Mouse (Mus musculus) liver, adult 2 months (tissue): ENCODE results near the gene Abhd12b. TPM values are rescaled to one million over a fixed set of nuclear protein-coding genes. Genes with fewer than 3 reads are reported as not detected.

Experiments used
- DNase-seq: peaks from one replicate; pipeline ENCODE4 v3.0.0-alpha.2; 2011; ENCODE audit warnings: low read depth, low spot score; ENCODE audit errors: extremely low read depth
- H3K27ac ChIP-seq: fragments of 200-500 bp; replicated peaks from 2 replicates; pipeline ENCODE4 v1.5.1; 2012; ENCODE audit warnings: low read depth, mild to moderate bottlenecking, control low read depth, inconsistent platforms, low read length; ENCODE audit not compliant: insufficient read depth
- H3K27me3 ChIP-seq: fragments of 200-500 bp; 2 replicates; pipeline ENCODE4 v1.6.1; 2012; ENCODE audit warnings: mild to moderate bottlenecking, moderate library complexity, low read length, inconsistent platforms; ENCODE audit not compliant: control insufficient read depth, insufficient read depth
- H3K36me3 ChIP-seq: fragments of 200-500 bp; 2 replicates; pipeline ENCODE4 v1.6.1; 2012; ENCODE audit warnings: low read length, inconsistent platforms; ENCODE audit not compliant: control insufficient read depth, insufficient read depth
- H3K4me1 ChIP-seq: fragments of 200-500 bp; 2 replicates; pipeline ENCODE4 v1.6.1; 2011; ENCODE audit warnings: low read length; ENCODE audit not compliant: control insufficient read depth, insufficient read depth
- H3K4me3 ChIP-seq: fragments of 200-500 bp; 2 replicates; pipeline ENCODE4 v1.5.1; 2011; ENCODE audit warnings: low read depth, mild to moderate bottlenecking, control low read depth, low read length, moderate library complexity; ENCODE audit not compliant: insufficient read depth
- H3K79me2 ChIP-seq: fragments of 200-500 bp; 2 replicates; pipeline ENCODE4 v1.6.1; 2012; ENCODE audit warnings: inconsistent platforms, mild to moderate bottlenecking, low read length, moderate library complexity; ENCODE audit not compliant: control insufficient read depth, insufficient read depth
- H3K9ac ChIP-seq: fragments of 200-500 bp; 2 replicates; pipeline ENCODE4 v1.6.1; 2012; ENCODE audit warnings: low read depth, mild to moderate bottlenecking, control low read depth, inconsistent platforms, low read length
- CTCF ChIP-seq: fragments of 200-500 bp; IDR thresholded peaks from 2 replicates; pipeline ENCODE4 v1.5.1; 2011; ENCODE audit warnings: low read depth, low read length, control low read depth
- POLR2A ChIP-seq: fragments of 200-500 bp; IDR thresholded peaks from 2 replicates; pipeline ENCODE4 v1.6.1; 2011; ENCODE audit warnings: low read length, control low read depth; ENCODE audit not compliant: insufficient read depth; ENCODE audit errors: extremely low read depth
- WGBS: fragments of 180-500 bp; shearing (Covaris S2); methylation state at CpG from one replicate; pipeline ENCODE4 v1.1.7; 2018; 5-methylcytosine and 5-hydroxymethylcytosine counted together
- polyA plus RNA-seq: library from polyadenylated mRNA; depleted of rRNA; stranded (reverse); fragments of >200 nt; gene quantifications from 2 replicates; pipeline ENCODE4 v1.2.3, GENCODE M21; 2012; rRNA removed
- total RNA-seq: library from RNA; depleted of rRNA; stranded (reverse); fragments of >200 nt; gene quantifications from 2 replicates; pipeline ENCODE4 v1.2.3, GENCODE M21; 2014; rRNA removed

The Abhd12b gene
- not detected in 2 replicates for total RNA-seq
- polyA plus RNA-seq, result not detected in 2 replicates

DNA sequence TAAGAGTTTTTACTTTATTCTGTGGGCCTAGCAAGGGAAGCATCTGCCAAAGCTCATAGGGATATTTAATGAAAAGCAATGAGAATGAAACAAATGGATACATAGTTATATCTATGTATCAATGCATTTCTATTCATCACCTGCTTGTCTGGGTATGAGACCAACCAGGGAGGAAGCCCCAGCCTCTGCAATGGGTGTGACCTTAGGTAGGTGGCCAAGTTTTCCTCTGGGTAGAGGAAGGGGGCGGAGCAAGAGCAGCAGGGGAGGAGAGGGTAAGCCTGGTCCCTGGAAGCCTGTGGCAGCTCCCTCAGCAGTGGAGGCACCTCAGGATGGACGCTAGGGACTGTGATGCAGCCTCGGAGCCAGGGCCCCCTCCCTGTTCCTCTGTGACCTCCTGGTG, at the start of gene Abhd12b:
TSS of gene Abhd12b (plus strand) at position 301 of the 400 bp plus-strand sequence.
- Histone ChIP-seq H3K27me3 (no peaks in the 10 kb centered on the region), H3K79me2 (no peaks in the 10 kb centered on the region), H3K4me1 (no peaks in the 10 kb centered on the region), H3K36me3 (no peaks in the 10 kb centered on the region), H3K9ac (no peak within 1 kb of the TSS), H3K27ac (no peak within 1 kb of the TSS), H3K4me3 (no peak within 1 kb of the TSS)
- 58% methylated on average over 3 of the region's 3 CpGs for WGBS
- TF ChIP-seq POLR2A (no peak), CTCF (no peak)
- DNase-seq, result no peak

DNA sequence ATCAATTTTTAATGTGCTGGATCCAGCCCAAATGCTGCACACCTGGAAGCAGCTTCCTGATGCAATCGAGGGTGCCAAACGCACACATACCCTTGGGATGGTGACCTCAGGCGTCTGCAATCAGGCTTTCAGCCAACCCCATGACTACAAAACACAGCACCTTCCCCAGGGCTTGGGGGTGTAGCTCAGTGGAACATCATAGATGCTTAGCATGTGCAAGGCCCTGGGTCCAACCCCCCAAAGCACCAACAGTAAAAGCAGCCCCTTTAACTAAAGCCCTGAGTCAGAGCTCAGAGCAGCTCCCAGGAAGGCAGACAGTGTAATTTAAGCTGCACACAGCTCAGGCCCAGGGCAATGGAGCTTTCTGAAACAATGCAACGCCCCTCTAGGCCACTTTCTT, 49.7 kb upstream of the Abhd12b start:
- Histone ChIP-seq H3K4me1 (no peaks in the 10 kb centered on the region), H3K27ac (no peak overlapping the region), H3K9ac (no peak overlapping the region), H3K4me3 (no peak overlapping the region), H3K27me3 (no peaks in the 10 kb centered on the region), H3K79me2 (no peaks in the 10 kb centered on the region), H3K36me3 (no peaks in the 10 kb centered on the region)
- no peak for DNase-seq
- 41% methylated on average over 4 of the region's 4 CpGs for WGBS
- TF ChIP-seq POLR2A (no peak), CTCF (no peak)

DNA sequence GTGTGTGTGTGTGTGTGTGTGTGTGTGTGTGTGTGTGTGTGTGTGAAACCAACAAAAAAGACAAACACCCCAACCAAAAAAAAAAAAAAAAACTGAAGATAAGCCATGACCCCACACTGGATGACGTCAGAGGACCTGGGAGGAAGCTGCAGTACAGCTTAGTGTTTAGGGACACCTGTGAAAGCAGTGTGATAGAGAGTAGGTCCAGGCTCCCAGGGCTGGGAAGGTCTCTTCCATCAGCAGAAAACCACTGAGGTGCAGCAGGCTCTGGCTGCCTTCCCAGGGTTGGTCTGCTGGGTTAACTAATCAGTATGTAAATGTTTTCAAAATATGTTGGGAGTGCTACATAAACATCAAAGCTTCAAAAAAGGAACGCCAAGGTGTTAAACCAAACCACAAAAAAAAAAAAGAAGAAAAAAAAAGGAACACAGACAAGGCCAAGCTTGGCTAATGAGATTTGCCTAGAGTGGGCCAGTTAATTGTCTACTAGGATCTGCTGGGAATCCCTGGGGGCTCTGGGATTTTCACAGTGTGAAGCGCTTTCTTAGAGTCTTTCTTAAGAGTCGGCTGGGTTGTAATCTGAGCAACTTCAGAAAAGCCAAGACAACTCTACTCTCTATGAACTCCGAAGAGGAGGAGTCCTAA, 49.0 kb upstream of the Abhd12b start:
- Histone ChIP-seq H3K9ac (no peak overlapping the region), H3K79me2 (no peaks in the 10 kb centered on the region), H3K27me3 (no peaks in the 10 kb centered on the region), H3K36me3 (no peaks in the 10 kb centered on the region), H3K27ac (no peak overlapping the region), H3K4me3 (no peak overlapping the region), H3K4me1 (no peaks in the 10 kb centered on the region; the same call in 1 of the 2 replicates)
- TF ChIP-seq POLR2A (no peak), CTCF (no peak)
- no peak for DNase-seq
- WGBS, result 79% methylated on average over 5 of the region's 5 CpGs

DNA sequence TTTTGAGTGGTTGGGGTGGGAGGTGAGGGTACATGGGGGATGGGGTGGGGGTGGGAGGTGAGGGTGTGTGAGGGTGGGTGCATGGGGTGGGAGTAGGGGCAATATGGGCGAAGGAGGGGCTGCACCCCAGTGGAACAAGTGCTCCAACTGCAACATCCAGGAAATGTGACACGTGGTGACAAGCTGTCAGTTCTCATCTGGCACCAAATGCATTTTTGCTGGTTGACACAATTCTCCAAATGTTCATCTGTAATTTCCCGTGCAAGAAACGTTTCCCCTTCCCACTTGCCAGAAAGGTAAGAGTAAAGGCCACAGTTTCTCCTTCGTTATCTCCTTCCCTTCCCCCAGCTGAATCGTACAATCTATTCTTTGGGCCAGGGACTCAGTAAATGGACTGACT, 48.1 kb upstream of the Abhd12b start:
- no peak for TF ChIP-seq CTCF
- TF ChIP-seq POLR2A, result no peak
- no peaks in the 10 kb centered on the region for H3K36me3 ChIP-seq
- 68% methylated on average over 6 of the region's 6 CpGs for WGBS
- no peak for DNase-seq
- H3K79me2 ChIP-seq, result no peaks in the 10 kb centered on the region
- H3K4me3 ChIP-seq, result no peak overlapping the region
- H3K4me1 ChIP-seq, result peaks cover 3% of the 10 kb centered on the region; the same call in 1 of the 2 replicates
- no peaks in the 10 kb centered on the region for H3K27me3 ChIP-seq
- H3K9ac ChIP-seq, result no peak overlapping the region
- H3K27ac ChIP-seq, result no peak overlapping the region

GRCm38 (mm10) chr12:70106508-70106907, 47.4 kb upstream of the Abhd12b start:
- TF ChIP-seq CTCF (no peak), POLR2A (no peak)
- Histone ChIP-seq H3K27ac (no peak overlapping the region), H3K36me3 (no peaks in the 10 kb centered on the region), H3K79me2 (no peaks in the 10 kb centered on the region), H3K9ac (no peak overlapping the region), H3K27me3 (no peaks in the 10 kb centered on the region), H3K4me1 (peaks cover 3% of the 10 kb centered on the region; the same call in 1 of the 2 replicates), H3K4me3 (no peak overlapping the region)
- WGBS, result 82% methylated on average over 9 of the region's 9 CpGs
- DNase-seq, result no peak

DNA sequence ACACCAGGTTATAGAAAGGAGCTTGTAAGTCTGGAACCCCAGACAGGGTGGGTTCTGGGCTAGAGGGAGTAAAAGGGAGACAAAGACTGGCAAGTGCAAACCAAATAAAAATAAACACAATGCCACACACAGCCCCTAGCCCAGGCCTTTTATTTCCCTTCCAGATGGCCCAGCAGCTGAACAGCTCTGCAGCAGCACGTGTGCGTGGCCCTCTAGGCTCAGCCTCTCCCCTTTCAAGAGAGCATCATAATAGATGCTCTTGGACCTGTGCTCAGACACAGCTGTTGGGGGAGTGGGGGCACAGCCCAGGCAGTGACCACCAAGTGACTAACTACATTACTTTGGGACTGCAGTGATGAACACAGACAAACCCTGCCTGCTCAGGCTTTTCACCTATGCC, 45.8 kb upstream of the Abhd12b start:
- H3K27ac ChIP-seq, result no peak overlapping the region
- no peak overlapping the region for H3K9ac ChIP-seq
- H3K4me1 ChIP-seq, result peaks cover 3% of the 10 kb centered on the region; the same call in 1 of the 2 replicates
- no peaks in the 10 kb centered on the region for H3K36me3 ChIP-seq
- no peak for DNase-seq
- no peaks in the 10 kb centered on the region for H3K27me3 ChIP-seq
- H3K4me3 ChIP-seq, result no peak overlapping the region
- TF ChIP-seq CTCF, result no peak
- no peak for TF ChIP-seq POLR2A
- 95% methylated on average over 2 of the region's 2 CpGs for WGBS
- H3K79me2 ChIP-seq, result no peaks in the 10 kb centered on the region
